Mouse (Mus musculus) olfactory bulb, adult 2 months (tissue): ENCODE measurements around the gene Pepd. TPM values are rescaled to one million over a fixed set of nuclear protein-coding genes. Genes with fewer than 3 reads are reported as not detected.

ENCODE experiments used
- H3K27ac ChIP-seq: fragments of 200-500 bp; 2 replicates; pipeline ENCODE4 v1.5.1; 2012; ENCODE audit warnings: low read depth, low read length; ENCODE audit not compliant: insufficient read depth
- H3K4me1 ChIP-seq: fragments of 200-500 bp; 2 replicates; pipeline ENCODE4 v1.6.1; 2012; ENCODE audit warnings: low read length; ENCODE audit not compliant: control insufficient read depth, insufficient read depth
- H3K4me3 ChIP-seq: fragments of 200-500 bp; 2 replicates; pipeline ENCODE4 v1.5.1; 2012; ENCODE audit warnings: mild to moderate bottlenecking, low read depth, low read length, moderate library complexity; ENCODE audit not compliant: insufficient read depth
- CTCF ChIP-seq: fragments of 200-500 bp; IDR thresholded peaks from 2 replicates; pipeline ENCODE4 v1.5.1; 2012; ENCODE audit warnings: low read depth, mild to moderate bottlenecking, low read length, moderate library complexity; ENCODE audit not compliant: insufficient read depth
- POLR2A ChIP-seq: fragments of 200-500 bp; IDR thresholded peaks from 2 replicates; pipeline ENCODE4 v1.6.1; 2012; ENCODE audit warnings: mild to moderate bottlenecking, low read depth, low read length, moderate library complexity; ENCODE audit not compliant: insufficient read depth
- WGBS: fragments of 180-500 bp; shearing (Covaris S2); methylation state at CpG from one replicate; pipeline ENCODE4 v1.1.7; 2018; 5-methylcytosine and 5-hydroxymethylcytosine counted together
- polyA plus RNA-seq: library from polyadenylated mRNA; stranded (reverse); fragments of >200 nt; gene quantifications from 2 replicates; pipeline ENCODE4 v1.2.4, GENCODE M21; 2012; ENCODE audit warnings: low replicate concordance; ENCODE audit not compliant: missing spikeins, insufficient read depth, insufficient read length

The Pepd gene
- polyA plus RNA-seq, 1 experiment, result not detected

DNA sequence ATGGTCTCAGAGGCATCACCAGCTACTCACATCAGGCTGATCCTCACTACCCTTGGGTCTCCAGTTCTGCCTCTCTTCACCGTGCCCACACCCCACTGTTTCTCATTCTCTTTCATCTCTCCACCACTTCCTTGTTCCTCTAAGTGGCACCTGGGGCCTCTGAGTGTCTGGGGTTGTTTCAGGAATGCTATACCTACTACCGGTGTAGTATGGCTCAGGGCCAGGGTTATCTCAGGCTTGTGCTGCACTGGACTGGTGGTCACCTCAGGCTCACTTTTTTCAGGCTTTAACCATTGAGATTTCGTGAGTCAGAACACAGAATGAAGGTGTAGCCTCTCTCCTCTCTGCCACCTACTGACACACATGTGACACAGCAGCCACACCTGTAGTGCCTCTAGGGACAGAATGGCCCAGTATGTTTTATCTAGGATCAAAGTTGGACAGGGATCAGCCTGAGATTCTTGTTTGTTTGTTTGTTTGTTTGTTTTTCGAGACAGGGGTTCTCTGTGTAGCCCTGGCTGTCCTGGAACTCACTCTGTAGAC lies 31.5 kb downstream of the Pepd start:
- TF ChIP-seq CTCF (no peak), POLR2A (no peak)

DNA sequence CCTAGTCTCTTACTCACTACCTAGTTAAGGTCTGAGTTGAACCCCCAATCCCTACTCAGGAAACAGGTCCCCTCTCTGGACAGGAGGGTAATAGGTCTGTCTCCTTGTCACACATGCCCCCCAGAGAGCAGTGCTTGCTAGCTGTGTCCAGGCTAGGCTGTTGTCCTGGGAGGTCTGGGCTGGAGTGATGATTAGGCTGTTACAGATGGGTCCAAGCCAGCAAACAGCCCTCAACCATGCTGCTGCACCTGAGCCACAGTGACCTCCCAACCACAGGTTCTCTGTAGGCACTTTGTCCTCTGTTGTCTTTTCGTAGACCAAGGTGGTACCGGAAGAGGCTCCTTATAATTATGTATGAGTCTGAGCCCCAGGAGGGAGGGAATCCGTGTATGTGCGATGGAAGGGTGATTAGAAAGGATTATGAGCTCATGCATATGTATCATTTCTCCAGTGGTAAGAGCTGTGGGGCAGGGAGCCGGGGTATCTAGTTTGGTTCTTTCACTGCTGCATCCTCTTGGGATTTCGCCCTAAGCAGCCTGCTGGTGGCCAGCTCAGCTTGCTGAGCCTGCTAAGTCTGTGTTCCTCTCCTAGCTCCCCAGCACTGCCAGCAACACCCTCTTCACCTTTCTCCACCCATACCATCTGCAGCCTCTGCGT lies 34.2 kb downstream of the Pepd start:
- Histone ChIP-seq H3K27ac (no peak overlapping the region), H3K4me3 (no peak overlapping the region), H3K4me1 (no peaks in the 10 kb centered on the region)
- TF ChIP-seq CTCF (no peak), POLR2A (no peak)
- 82% methylated on average over 7 of the region's 7 CpGs for WGBS

More for the DNA sequence above, 31.5 kb downstream of the Pepd start:
- Histone ChIP-seq H3K4me3 (no peak overlapping the region), H3K27ac (no peak overlapping the region), H3K4me1 (peaks cover 11% of the 10 kb centered on the region)
- WGBS, result 89% methylated on average over 4 of the region's 4 CpGs

DNA sequence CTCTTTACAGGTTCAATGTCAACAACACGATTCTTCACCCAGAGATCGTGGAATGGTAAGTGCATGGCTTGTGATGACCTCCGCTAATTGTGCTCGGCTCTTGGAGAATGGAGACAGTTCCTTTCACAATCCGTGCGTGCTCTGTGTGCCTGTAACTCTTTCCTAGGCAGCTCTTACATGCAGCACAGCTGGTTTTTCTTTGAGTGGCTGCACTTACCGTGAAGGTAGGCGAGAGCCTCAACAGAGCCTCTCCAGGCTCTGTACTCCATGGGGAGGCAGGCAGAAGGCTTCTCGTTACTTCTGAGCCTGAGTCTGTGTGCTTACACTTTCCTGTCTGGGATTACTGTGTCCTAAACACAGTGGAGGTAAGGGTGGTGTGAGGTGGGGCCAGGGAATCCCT lies 42.4 kb downstream of the Pepd start:
- Histone ChIP-seq H3K4me3 (no peak overlapping the region), H3K27ac (no peak overlapping the region), H3K4me1 (peaks cover 8% of the 10 kb centered on the region)
- WGBS, result 93% methylated on average over 9 of the region's 9 CpGs
- TF ChIP-seq POLR2A, result no peak
- no peak for TF ChIP-seq CTCF

DNA sequence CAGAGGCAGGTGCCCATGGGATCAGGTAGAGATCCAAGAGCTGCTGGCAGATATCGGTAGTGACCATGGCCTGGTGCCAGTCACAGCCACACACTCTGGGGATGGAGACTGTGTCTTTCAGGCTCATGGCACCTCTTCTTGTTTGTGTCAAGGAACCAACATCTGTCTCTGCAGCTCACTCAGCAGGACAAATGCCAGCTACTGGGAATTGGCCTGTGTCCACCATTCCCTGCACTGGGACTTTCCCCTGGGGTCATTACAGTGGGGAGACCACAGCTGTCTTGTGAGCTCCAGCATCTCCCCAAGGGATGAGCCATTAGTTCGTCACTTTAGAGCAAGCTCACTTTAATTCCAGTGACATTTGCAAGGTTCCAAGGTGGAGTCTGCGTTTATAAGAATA lies 43.1 kb downstream of the Pepd start:
- Histone ChIP-seq H3K27ac (no peak overlapping the region), H3K4me3 (no peak overlapping the region), H3K4me1 (peaks cover 8% of the 10 kb centered on the region)
- WGBS, result 90% methylated on average over 3 of the region's 3 CpGs
- TF ChIP-seq CTCF, result no peak
- TF ChIP-seq POLR2A, result no peak

DNA sequence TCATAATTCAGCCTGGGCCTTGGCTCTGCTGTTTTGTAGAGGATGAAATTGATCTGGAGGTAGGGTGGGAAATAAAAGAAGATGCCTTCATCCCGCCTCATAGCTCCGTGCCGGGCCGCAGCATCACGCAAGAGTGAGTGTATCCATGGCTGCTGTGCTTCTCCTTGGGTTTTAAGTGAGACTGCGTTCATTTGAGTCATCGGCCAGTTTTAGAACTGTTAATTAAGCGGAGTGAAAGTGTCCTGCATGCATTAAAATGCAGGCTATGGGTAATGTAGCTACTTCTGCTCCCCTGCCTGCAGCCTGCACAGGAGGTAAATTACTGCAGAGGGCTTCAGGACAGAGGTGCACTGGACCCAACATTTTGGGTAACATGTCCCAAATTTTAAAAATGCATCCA lies 45.0 kb downstream of the Pepd start:
- no peak for TF ChIP-seq POLR2A
- TF ChIP-seq CTCF, result no peak
- WGBS, result 52% methylated on average over 8 of the region's 8 CpGs
- H3K4me1 ChIP-seq, result peaks cover 8% of the 10 kb centered on the region
- 0 out of 2 replicates have a peak overlapping the region, but pooled peaks have one; percentile 24 for H3K27ac ChIP-seq
- no peak overlapping the region for H3K4me3 ChIP-seq

DNA sequence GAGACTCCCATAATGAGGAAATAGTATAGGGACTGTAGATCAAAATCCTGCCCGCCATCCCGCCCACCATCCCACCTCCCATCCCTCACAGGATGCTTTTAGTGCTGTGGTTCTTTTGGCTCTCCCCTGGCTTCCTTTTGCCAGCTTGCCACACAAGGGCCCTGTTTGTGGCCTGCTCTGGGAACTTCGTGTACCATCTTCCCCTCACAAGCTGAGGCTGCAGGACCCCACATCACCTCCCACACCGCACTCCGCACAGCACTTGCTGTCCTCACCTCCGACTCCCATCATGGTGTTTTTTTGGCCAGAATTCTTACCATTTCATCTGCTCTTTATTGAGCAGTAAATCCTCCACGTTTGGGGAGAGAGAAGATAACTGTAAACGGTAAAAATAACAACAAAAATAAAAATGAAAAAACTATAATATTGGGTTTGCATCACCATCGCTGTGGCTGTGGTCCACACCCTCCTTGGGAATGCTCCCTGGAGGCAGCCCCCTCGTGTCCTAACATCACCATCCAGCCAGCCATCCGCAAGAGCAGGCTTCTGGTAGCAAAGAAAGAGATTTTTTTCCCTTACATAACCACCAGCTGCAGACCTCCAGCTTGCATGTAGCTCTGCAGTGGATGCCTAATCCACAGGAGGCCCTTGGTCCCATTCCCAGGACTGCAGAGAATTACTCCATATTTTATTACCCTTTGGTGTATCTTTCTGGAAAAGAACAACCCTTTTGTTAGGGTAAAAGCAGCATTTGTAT lies 51.9 kb downstream of the Pepd start:
- TF ChIP-seq CTCF (no peak), POLR2A (no peak)
- 66% methylated on average over 11 of the region's 11 CpGs for WGBS
- H3K4me1 ChIP-seq, result peaks cover 6% of the 10 kb centered on the region
- H3K27ac ChIP-seq, result 0 out of 2 replicates have a peak overlapping the region, but pooled peaks have one; percentile 39
- no peak overlapping the region for H3K4me3 ChIP-seq

DNA sequence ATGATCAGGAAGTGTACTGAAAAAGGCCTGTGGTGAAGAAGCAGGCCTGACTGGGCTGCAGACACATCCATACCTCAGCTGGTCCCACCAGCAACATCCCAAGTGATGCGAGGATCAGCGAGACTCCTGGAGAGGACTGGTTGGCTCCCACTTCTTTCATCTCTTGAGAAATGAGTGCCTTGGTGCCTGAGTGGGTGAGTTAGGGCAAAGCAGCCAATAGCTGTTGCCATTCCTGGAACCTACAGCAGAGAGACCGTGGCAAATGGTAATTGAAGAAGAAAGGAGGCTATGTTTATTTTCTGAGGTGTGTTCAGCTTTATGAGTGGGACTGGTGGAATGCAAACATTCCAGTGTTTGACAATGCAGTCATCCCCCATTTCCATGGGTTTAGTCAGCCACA lies 55.2 kb downstream of the Pepd start:
- H3K27ac ChIP-seq, result no peak overlapping the region

DNA sequence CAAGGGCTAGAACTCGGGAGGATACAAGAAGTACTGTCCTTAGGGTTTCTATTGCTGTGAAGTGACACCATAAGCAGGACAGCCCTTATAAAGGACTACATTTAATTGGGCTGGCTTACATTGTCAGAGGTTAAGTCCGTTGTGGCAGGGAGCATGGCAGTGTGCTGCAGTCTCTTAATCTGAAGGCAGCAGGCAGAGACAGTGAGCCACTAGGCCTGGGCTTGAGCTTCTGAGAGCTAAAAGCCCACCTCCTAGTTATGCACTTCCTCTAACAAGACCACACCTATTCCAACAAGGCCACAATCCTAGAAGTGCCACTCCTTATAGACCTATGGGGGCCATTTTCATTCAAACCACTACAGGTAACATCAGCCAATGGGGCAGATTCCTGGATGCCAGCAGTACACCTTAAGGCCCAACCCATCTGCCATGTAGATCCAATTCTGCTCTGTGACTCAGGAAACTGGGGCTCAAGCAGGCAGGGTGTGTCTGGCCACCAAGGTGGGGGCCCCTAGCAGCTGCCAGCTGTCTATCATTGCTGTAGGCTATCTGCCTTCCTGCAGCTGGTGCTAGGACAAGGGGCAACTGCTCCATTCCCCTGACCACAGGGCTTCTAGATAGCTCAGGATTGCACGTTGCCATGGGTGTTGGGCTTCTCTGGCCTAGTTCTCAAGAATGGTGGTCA lies 56.7 kb downstream of the Pepd start:
- H3K4me3 ChIP-seq, result no peak overlapping the region
- no peak overlapping the region for H3K27ac ChIP-seq
- 93% methylated on average over 3 of the region's 3 CpGs for WGBS

More for the DNA sequence above, 55.2 kb downstream of the Pepd start:
- no peak overlapping the region for H3K4me3 ChIP-seq
- 82% methylated on average over 3 of the region's 3 CpGs for WGBS
- H3K4me1 ChIP-seq, result peaks cover 6% of the 10 kb centered on the region
- TF ChIP-seq POLR2A (no peak), CTCF (no peak)

More for the DNA sequence above, 56.7 kb downstream of the Pepd start:
- peaks cover 4% of the 10 kb centered on the region for H3K4me1 ChIP-seq
- no peak for TF ChIP-seq POLR2A
- no peak for TF ChIP-seq CTCF
